Mouse (Mus musculus) Muller cell, postnatal 12 days (primary cell): ENCODE data around the gene 4933436I01Rik.

Experiments
- DNase-seq: peaks from one replicate; pipeline ENCODE4 v3.0.0-alpha.2; 2015; ENCODE audit errors: inconsistent ontology term

4933436I01Rik gene

DNA sequence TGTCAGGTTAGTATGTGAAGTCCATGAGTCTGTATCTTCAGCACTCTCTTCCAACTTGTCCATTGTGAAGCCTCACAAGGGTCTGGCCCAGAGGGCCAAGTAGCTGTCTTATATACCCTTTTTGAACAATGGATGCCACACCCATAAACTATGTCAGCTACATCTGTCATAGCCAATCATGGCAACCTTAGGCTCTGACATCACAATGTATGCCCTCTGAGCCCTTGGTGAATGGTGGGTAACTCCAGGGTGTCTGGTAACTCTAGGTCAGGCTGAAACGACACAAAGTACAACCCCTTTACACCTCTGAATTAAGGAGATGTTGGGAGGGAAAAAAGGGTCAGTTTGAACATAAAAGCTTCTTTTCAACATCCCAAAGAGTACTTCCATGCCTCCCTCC lies at the start of gene 4933436I01Rik:
Gene 4933436I01Rik, minus strand, starts transcription at position 101 of the 400 bp plus-strand sequence.
- DNase-seq: no peak

DNA sequence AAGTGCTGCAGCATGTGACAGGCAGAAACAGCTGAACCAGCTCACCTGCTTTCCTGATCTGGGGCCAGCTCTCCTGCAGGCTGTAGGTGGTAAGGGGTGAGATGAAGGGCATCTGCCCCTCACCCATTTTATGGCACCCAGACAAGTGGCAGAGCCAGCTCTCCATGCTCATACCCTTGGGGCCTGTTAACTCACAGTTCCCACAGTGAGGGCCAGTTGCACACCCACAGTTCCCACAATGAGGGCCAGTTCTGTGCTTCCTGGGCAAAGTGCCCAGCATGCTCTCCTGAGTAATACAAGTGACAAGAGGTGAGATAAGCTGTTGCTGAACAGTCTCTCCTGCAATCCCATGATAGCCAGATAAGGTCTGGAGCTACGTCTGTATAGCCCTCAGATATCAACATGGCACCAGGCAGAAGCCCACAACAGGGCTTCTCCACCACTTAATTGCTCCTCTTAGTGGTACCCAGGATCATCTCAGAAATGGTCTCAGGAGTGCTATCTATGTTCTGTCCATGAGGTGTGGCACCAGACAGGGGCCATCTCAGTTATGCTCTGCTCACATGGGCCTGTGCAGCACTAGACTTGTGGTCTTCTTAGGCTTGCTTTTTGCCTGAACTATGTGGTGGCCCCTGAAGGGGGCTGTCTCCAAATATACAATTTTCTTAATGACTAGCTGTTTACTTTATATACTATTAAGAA lies 3.7 kb upstream of the 4933436I01Rik start:
- DNase-seq: peak; percentile 27

DNA sequence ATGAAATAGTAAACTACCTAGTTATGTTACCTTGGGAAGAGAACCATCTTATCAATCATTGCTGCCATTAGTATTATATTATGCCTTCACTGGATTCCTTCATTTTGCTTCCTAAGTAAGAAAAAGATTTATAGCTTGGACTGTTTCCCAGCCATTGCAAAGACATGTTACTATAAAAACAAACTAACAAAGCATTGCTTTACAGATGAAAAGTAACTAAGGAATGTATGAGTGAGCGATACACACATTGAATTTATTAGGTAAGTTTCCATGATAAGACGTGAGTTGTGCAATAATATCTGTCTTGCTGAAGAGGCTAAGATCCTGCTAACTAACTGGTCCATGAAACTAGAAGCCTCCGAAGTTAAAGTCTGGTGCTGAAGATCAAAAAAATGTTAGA lies 37.8 kb downstream of the 4933436I01Rik start:
- DNase-seq: peak; percentile 4
